Mouse (Mus musculus): Measurements from ENCODE around the gene Spesp1.

Spesp1 gene

GRCm38 (mm10) chr9:62240036-62240435, 42.0 kb downstream of the Spesp1 start:
- H3K4me3 ChIP-seq (replicated peaks; ENCODE audit: low read length), result no peak overlapping the region
- H3K27me3 ChIP-seq (ENCODE audit: insufficient read depth, low read length), result peaks cover 4% of the 10 kb centered on the region; the same call in 1 of the 2 replicates
- peaks cover 21% of the 10 kb centered on the region for H3K4me1 ChIP-seq (replicated peaks; ENCODE audit: low read depth, low read length)
- H3K9me3 ChIP-seq (ENCODE audit: low read length), result peaks cover 5% of the 10 kb centered on the region
- TF ChIP-seq CTCF (conservative IDR thresholded peaks at IDR 0.05; ENCODE audit: low read length), result no peak
- TF ChIP-seq NANOG (IDR thresholded peaks at IDR 0.05; ENCODE audit: borderline replicate concordance, low read length), result no peak
- TF ChIP-seq POU5F1 (IDR thresholded peaks at IDR 0.05; ENCODE audit: borderline replicate concordance, low read length), result no peak
- no peaks in the 10 kb centered on the region for H3K36me3 ChIP-seq (ENCODE audit: insufficient read depth, low read length)

GRCm38 (mm10) chr9:62237381-62237980, 44.5 kb downstream of the Spesp1 start:
- H3K4me3 ChIP-seq (replicated peaks; ENCODE audit: low read length), result no peak overlapping the region
- peaks cover 4% of the 10 kb centered on the region; the same call in 1 of the 2 replicates for H3K27me3 ChIP-seq (ENCODE audit: insufficient read depth, low read length)
- H3K4me1 ChIP-seq (replicated peaks; ENCODE audit: low read depth, low read length), result peaks cover 16% of the 10 kb centered on the region
- no peak for TF ChIP-seq POU5F1 (IDR thresholded peaks at IDR 0.05; ENCODE audit: borderline replicate concordance, low read length)
- no peak for TF ChIP-seq NANOG (IDR thresholded peaks at IDR 0.05; ENCODE audit: borderline replicate concordance, low read length)
- no peak for TF ChIP-seq CTCF (conservative IDR thresholded peaks at IDR 0.05; ENCODE audit: low read length)
- no peaks in the 10 kb centered on the region for H3K36me3 ChIP-seq (ENCODE audit: insufficient read depth, low read length)
- peaks cover 5% of the 10 kb centered on the region for H3K9me3 ChIP-seq (ENCODE audit: low read length)

GRCm38 (mm10) chr9:62235501-62235900, 46.5 kb downstream of the Spesp1 start:
- Histone ChIP-seq H3K27me3 (ENCODE audit: insufficient read depth, low read length) (peaks cover 2% of the 10 kb centered on the region; the same call in 1 of the 2 replicates), H3K4me1 (replicated peaks; ENCODE audit: low read depth, low read length) (peaks cover 28% of the 10 kb centered on the region), H3K4me3 (replicated peaks; ENCODE audit: low read length) (no peak overlapping the region), H3K36me3 (ENCODE audit: insufficient read depth, low read length) (no peaks in the 10 kb centered on the region), H3K9me3 (ENCODE audit: low read length) (peaks cover 5% of the 10 kb centered on the region)
- no peak for TF ChIP-seq POU5F1 (IDR thresholded peaks at IDR 0.05; ENCODE audit: borderline replicate concordance, low read length)
- TF ChIP-seq NANOG (IDR thresholded peaks at IDR 0.05; ENCODE audit: borderline replicate concordance, low read length), result no peak
- no peak for TF ChIP-seq CTCF (conservative IDR thresholded peaks at IDR 0.05; ENCODE audit: low read length)

GRCm38 (mm10) chr9:62232649-62233048, 49.4 kb downstream of the Spesp1 start:
- H3K36me3 ChIP-seq (ENCODE audit: insufficient read depth, low read length), result no peaks in the 10 kb centered on the region
- no peak overlapping the region for H3K4me3 ChIP-seq (replicated peaks; ENCODE audit: low read length)
- TF ChIP-seq NANOG (IDR thresholded peaks at IDR 0.05; ENCODE audit: borderline replicate concordance, low read length) (no peak), POU5F1 (IDR thresholded peaks at IDR 0.05; ENCODE audit: borderline replicate concordance, low read length) (no peak), CTCF (conservative IDR thresholded peaks at IDR 0.05; ENCODE audit: low read length) (no peak)
- no peaks in the 10 kb centered on the region for H3K27me3 ChIP-seq (ENCODE audit: insufficient read depth, low read length)
- peaks cover 24% of the 10 kb centered on the region for H3K4me1 ChIP-seq (replicated peaks; ENCODE audit: low read depth, low read length)
- H3K9me3 ChIP-seq (ENCODE audit: low read length), result peaks cover 10% of the 10 kb centered on the region

DNA sequence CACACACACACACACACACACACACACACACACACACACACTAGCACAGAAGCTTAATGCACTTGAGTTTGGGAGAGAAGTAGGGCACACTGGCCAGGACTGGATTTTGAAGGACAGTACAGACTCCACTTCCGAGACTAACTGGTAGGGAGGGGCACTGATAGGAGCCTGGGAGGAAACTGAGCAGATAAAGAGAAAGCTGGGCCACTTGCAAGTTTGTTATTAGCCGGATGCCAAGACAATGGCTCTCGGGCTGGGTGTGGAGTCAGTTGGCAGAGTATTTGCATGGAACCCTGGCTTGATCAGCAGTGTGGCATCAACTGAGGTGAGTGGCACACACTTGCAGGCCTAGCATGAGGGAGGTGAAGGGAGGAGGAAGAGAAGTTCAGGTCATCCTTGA, 51.0 kb downstream of the Spesp1 start:
- H3K4me1 ChIP-seq (replicated peaks; ENCODE audit: low read depth, low read length), result peaks cover 18% of the 10 kb centered on the region

GRCm38 (mm10) chr9:62229985-62230384, 52.0 kb downstream of the Spesp1 start:
- Histone ChIP-seq H3K9me3 (ENCODE audit: low read length) (peaks cover 5% of the 10 kb centered on the region; the same call in 1 of the 2 replicates), H3K27me3 (ENCODE audit: insufficient read depth, low read length) (no peaks in the 10 kb centered on the region), H3K4me3 (replicated peaks; ENCODE audit: low read length) (no peak overlapping the region), H3K4me1 (replicated peaks; ENCODE audit: low read depth, low read length) (peaks cover 18% of the 10 kb centered on the region), H3K36me3 (ENCODE audit: insufficient read depth, low read length) (no peaks in the 10 kb centered on the region)
- no peak for TF ChIP-seq POU5F1 (IDR thresholded peaks at IDR 0.05; ENCODE audit: borderline replicate concordance, low read length)
- no peak for TF ChIP-seq CTCF (conservative IDR thresholded peaks at IDR 0.05; ENCODE audit: low read length)

More for the DNA sequence above, 51.0 kb downstream of the Spesp1 start:
- TF ChIP-seq POU5F1 (IDR thresholded peaks at IDR 0.05; ENCODE audit: borderline replicate concordance, low read length) (no peak), CTCF (conservative IDR thresholded peaks at IDR 0.05; ENCODE audit: low read length) (no peak), NANOG (IDR thresholded peaks at IDR 0.05; ENCODE audit: borderline replicate concordance, low read length) (no peak)
- Histone ChIP-seq H3K4me3 (replicated peaks; ENCODE audit: low read length) (no peak overlapping the region), H3K9me3 (ENCODE audit: low read length) (peaks cover 10% of the 10 kb centered on the region), H3K27me3 (ENCODE audit: insufficient read depth, low read length) (no peaks in the 10 kb centered on the region), H3K36me3 (ENCODE audit: insufficient read depth, low read length) (no peaks in the 10 kb centered on the region)

GRCm38 (mm10) chr9:62222481-62222880, 59.5 kb downstream of the Spesp1 start:
- H3K27me3 ChIP-seq (ENCODE audit: insufficient read depth, low read length), result no peaks in the 10 kb centered on the region
- H3K36me3 ChIP-seq (ENCODE audit: insufficient read depth, low read length), result no peaks in the 10 kb centered on the region
- TF ChIP-seq NANOG (IDR thresholded peaks at IDR 0.05; ENCODE audit: borderline replicate concordance, low read length), result peak; percentile 35; the same call in 1 of the 2 replicates
- no peak for TF ChIP-seq POU5F1 (IDR thresholded peaks at IDR 0.05; ENCODE audit: borderline replicate concordance, low read length)
- H3K4me1 ChIP-seq (replicated peaks; ENCODE audit: low read depth, low read length), result peaks cover 35% of the 10 kb centered on the region
- no peaks in the 10 kb centered on the region for H3K9me3 ChIP-seq (ENCODE audit: low read length)
- H3K4me3 ChIP-seq (replicated peaks; ENCODE audit: low read length), result peak overlapping the region; percentile 26; the same call in 1 of the 2 replicates

DNA sequence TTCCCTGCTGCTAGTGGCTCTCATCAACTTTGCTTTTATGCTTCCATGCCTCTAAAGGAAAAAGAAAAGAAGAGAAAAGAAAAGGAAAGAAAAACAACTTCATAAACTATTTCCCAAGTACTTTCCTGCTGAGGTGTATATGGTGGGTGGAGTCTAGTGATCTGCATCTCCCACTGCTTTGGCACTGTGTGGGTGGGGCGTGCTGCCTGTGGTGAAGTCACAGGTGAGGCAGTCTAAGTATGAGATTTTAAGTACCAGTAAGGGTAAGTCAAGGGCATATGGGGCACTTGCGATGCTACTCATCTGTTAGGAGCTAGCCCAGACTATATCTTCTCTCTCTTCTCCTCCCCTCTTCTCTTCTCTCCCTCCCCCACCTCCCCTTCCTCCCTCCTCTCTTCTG, 60.0 kb downstream of the Spesp1 start:
- no peak for TF ChIP-seq POU5F1 (IDR thresholded peaks at IDR 0.05; ENCODE audit: borderline replicate concordance, low read length)
- TF ChIP-seq NANOG (IDR thresholded peaks at IDR 0.05; ENCODE audit: borderline replicate concordance, low read length), result no peak
- TF ChIP-seq CTCF (conservative IDR thresholded peaks at IDR 0.05; ENCODE audit: low read length), result no peak
- Histone ChIP-seq H3K36me3 (ENCODE audit: insufficient read depth, low read length) (no peaks in the 10 kb centered on the region), H3K4me3 (replicated peaks; ENCODE audit: low read length) (peak overlapping the region; percentile 26; the same call in 1 of the 2 replicates), H3K4me1 (replicated peaks; ENCODE audit: low read depth, low read length) (peaks cover 38% of the 10 kb centered on the region), H3K27me3 (ENCODE audit: insufficient read depth, low read length) (no peaks in the 10 kb centered on the region), H3K9me3 (ENCODE audit: low read length) (no peaks in the 10 kb centered on the region)
